Mouse (Mus musculus): Measurements from ENCODE around the gene Rassf7. TPM values are rescaled to one million over a fixed set of nuclear protein-coding genes. Genes with fewer than 3 reads are reported as not detected.
A peak's percentile ranks its signal among the peaks of the same experiment; 100 is the strongest.
"Not testable (repeated sequence)": the region's sequence is repeated elsewhere in the genome, so short reads cannot be mapped to it uniquely, and the experiment has no call there.

The Rassf7 gene
- polyA plus RNA-seq, 1 experiment, result 5.5 TPM

- H3K27me3 ChIP-seq (ENCODE audit: control insufficient read depth, insufficient read depth, low read length), result no peaks in the 10 kb centered on the region
- H3K4me3 ChIP-seq (replicated peaks; ENCODE audit: insufficient read depth, low read depth, low read length), result peak within 1 kb of the TSS; percentile 97
- H3K4me1 ChIP-seq (ENCODE audit: control insufficient read depth, insufficient read depth, low read length), result peaks cover 12% of the 10 kb centered on the region
- under 1% methylated on average over 76 of the region's 76 CpGs for WGBS
- TF ChIP-seq POLR2A (IDR thresholded peaks at IDR 0.05; ENCODE audit: borderline replicate concordance, insufficient read depth, low read length), result peak; percentile 55
- TF ChIP-seq CTCF (IDR thresholded peaks at IDR 0.05; ENCODE audit: borderline replicate concordance, insufficient read depth, low read depth, low read length), result peak; percentile 92
- peak; percentile 88 to 96 for DNase-seq
- H3K27ac ChIP-seq (ENCODE audit: insufficient read depth, low read length), result peak within 1 kb of the TSS; percentile 94
Measured at GRCm38 (mm10) chr7:141228279-141229067, 12.8 kb downstream of the Rassf7 start, which contains the start of gene Phrf1. Gene Phrf1 (plus strand): TSS chr7:141228784.

GRCm38 (mm10) chr7:141229702-141230101 is 14.0 kb downstream of the Rassf7 start:
- WGBS, result 55% methylated on average over 6 of the region's 6 CpGs
- Histone ChIP-seq H3K4me3 (replicated peaks; ENCODE audit: insufficient read depth, low read depth, low read length) (peak overlapping the region; percentile 97), H3K27me3 (ENCODE audit: control insufficient read depth, insufficient read depth, low read length) (no peaks in the 10 kb centered on the region), H3K4me1 (ENCODE audit: control insufficient read depth, insufficient read depth, low read length) (peaks cover 12% of the 10 kb centered on the region), H3K27ac (ENCODE audit: insufficient read depth, low read length) (no peak overlapping the region)
- TF ChIP-seq CTCF (IDR thresholded peaks at IDR 0.05; ENCODE audit: borderline replicate concordance, insufficient read depth, low read depth, low read length), result no peak
- no peak for TF ChIP-seq POLR2A (IDR thresholded peaks at IDR 0.05; ENCODE audit: borderline replicate concordance, insufficient read depth, low read length)
- no peak for DNase-seq

- TF ChIP-seq CTCF (IDR thresholded peaks at IDR 0.05; ENCODE audit: borderline replicate concordance, insufficient read depth, low read depth, low read length) (no peak), POLR2A (IDR thresholded peaks at IDR 0.05; ENCODE audit: borderline replicate concordance, insufficient read depth, low read length) (no peak)
- no peaks in the 10 kb centered on the region for H3K27me3 ChIP-seq (ENCODE audit: control insufficient read depth, insufficient read depth, low read length)
- WGBS, result 71% methylated on average over 4 of the region's 4 CpGs
- DNase-seq, result no peak
- H3K4me3 ChIP-seq (replicated peaks; ENCODE audit: insufficient read depth, low read depth, low read length), result no peak overlapping the region
- H3K27ac ChIP-seq (ENCODE audit: insufficient read depth, low read length), result no peak overlapping the region
- H3K4me1 ChIP-seq (ENCODE audit: control insufficient read depth, insufficient read depth, low read length), result peaks cover 12% of the 10 kb centered on the region
Measured at GRCm38 (mm10) chr7:141230570-141230969, 14.9 kb downstream of the Rassf7 start.

- peaks cover 12% of the 10 kb centered on the region for H3K4me1 ChIP-seq (ENCODE audit: control insufficient read depth, insufficient read depth, low read length)
- TF ChIP-seq CTCF (IDR thresholded peaks at IDR 0.05; ENCODE audit: borderline replicate concordance, insufficient read depth, low read depth, low read length) (no peak), POLR2A (IDR thresholded peaks at IDR 0.05; ENCODE audit: borderline replicate concordance, insufficient read depth, low read length) (no peak)
- peak; percentile 37 to 60 for DNase-seq
- no peaks in the 10 kb centered on the region for H3K27me3 ChIP-seq (ENCODE audit: control insufficient read depth, insufficient read depth, low read length)
- H3K27ac ChIP-seq (ENCODE audit: insufficient read depth, low read length), result no peak overlapping the region
- no peak overlapping the region for H3K4me3 ChIP-seq (replicated peaks; ENCODE audit: insufficient read depth, low read depth, low read length)
- WGBS, result 12% methylated on average over 3 of the region's 3 CpGs
Measured at GRCm38 (mm10) chr7:141231111-141231510, 15.5 kb downstream of the Rassf7 start.

GRCm38 (mm10) chr7:141231551-141231950 is 15.9 kb downstream of the Rassf7 start:
- DNase-seq, result no peak
- no peak for TF ChIP-seq POLR2A (IDR thresholded peaks at IDR 0.05; ENCODE audit: borderline replicate concordance, insufficient read depth, low read length)
- no peak for TF ChIP-seq CTCF (IDR thresholded peaks at IDR 0.05; ENCODE audit: borderline replicate concordance, insufficient read depth, low read depth, low read length)
- Histone ChIP-seq H3K27me3 (ENCODE audit: control insufficient read depth, insufficient read depth, low read length) (no peaks in the 10 kb centered on the region), H3K27ac (ENCODE audit: insufficient read depth, low read length) (no peak overlapping the region), H3K4me3 (replicated peaks; ENCODE audit: insufficient read depth, low read depth, low read length) (no peak overlapping the region), H3K4me1 (ENCODE audit: control insufficient read depth, insufficient read depth, low read length) (peaks cover 12% of the 10 kb centered on the region)
- WGBS, result 91% methylated on average over 10 of the region's 10 CpGs

- not testable (repeated sequence) for H3K27me3 ChIP-seq (ENCODE audit: control insufficient read depth, insufficient read depth, low read length); H3K27ac ChIP-seq (ENCODE audit: insufficient read depth, low read length); H3K4me1 ChIP-seq (ENCODE audit: control insufficient read depth, insufficient read depth, low read length); DNase-seq; H3K4me3 ChIP-seq (replicated peaks; ENCODE audit: insufficient read depth, low read depth, low read length)
- WGBS, result 89% methylated on average over 4 of the region's 4 CpGs
Measured at GRCm38 (mm10) chr7:141250486-141250885, 34.8 kb downstream of the Rassf7 start.

GRCm38 (mm10) chr7:141256159-141256558 is 40.5 kb downstream of the Rassf7 start:
- no peak for TF ChIP-seq CTCF (IDR thresholded peaks at IDR 0.05; ENCODE audit: borderline replicate concordance, insufficient read depth, low read depth, low read length)

GRCm38 (mm10) chr7:141261480-141261879 is 45.8 kb downstream of the Rassf7 start:
- TF ChIP-seq CTCF (IDR thresholded peaks at IDR 0.05; ENCODE audit: borderline replicate concordance, insufficient read depth, low read depth, low read length) (no peak), POLR2A (IDR thresholded peaks at IDR 0.05; ENCODE audit: borderline replicate concordance, insufficient read depth, low read length) (no peak)
- 54% methylated on average over 3 of the region's 3 CpGs for WGBS
- H3K4me3 ChIP-seq (replicated peaks; ENCODE audit: insufficient read depth, low read depth, low read length), result no peak overlapping the region
- H3K4me1 ChIP-seq (ENCODE audit: control insufficient read depth, insufficient read depth, low read length), result no peaks in the 10 kb centered on the region
- H3K27ac ChIP-seq (ENCODE audit: insufficient read depth, low read length), result no peak overlapping the region
- peak in 1 of 2 experiments; percentile 35 for DNase-seq
- no peaks in the 10 kb centered on the region for H3K27me3 ChIP-seq (ENCODE audit: control insufficient read depth, insufficient read depth, low read length)

More at GRCm38 (mm10) chr7:141256159-141256558, 40.5 kb downstream of the Rassf7 start:
- no peaks in the 10 kb centered on the region for H3K4me1 ChIP-seq (ENCODE audit: control insufficient read depth, insufficient read depth, low read length)
- no peaks in the 10 kb centered on the region for H3K27me3 ChIP-seq (ENCODE audit: control insufficient read depth, insufficient read depth, low read length)
- no peak for DNase-seq
- no peak overlapping the region for H3K4me3 ChIP-seq (replicated peaks; ENCODE audit: insufficient read depth, low read depth, low read length)
- no peak overlapping the region for H3K27ac ChIP-seq (ENCODE audit: insufficient read depth, low read length)
- WGBS, result 84% methylated on average over 10 of the region's 10 CpGs

Data from cerebellum, adult 2 months (tissue).